Mouse (Mus musculus): ENCODE results near the gene Cep57l1.
"Not testable (repeated sequence)": the region's sequence is repeated elsewhere in the genome, so short reads cannot be mapped to it uniquely, and the experiment has no call there.

Gene Cep57l1

DNA sequence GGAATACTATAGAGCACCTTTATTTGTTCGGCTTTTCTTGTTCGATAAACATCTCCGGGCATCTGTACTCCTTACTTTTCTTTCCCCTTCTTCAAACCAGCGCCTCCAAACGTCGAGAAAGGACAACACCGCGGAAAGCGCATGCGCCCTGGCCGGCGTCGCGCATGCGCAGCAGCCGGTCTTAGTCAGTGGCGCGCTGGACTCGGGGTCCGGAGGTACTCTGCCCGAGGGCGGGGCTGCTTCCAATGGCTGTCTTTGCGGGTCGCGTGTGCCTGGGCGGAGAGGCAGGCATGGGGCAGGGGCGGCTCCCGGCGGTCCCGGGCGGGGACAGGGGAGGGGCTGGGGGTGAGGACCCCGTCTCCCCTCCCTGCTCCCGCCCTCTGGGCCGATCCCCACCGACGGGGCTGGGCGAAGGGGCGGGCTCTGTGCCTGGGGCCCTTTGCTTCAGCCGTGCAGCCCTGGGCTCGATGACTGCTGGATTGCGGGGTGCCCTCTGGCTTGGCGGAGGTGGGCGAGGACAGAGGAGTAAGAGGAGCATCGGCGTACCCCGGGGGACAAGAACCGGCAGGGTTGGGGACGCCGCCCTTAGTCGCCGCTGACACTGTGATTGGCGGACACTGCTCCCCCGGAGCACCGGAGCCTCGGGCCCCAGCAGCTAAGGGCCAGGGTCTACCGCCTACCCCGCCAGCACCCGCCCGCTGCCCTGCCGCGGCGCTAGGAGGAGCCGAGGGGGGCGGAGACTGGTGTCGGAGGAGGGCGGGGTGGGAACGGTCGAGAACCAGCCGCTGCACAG is at the start of gene Cep57l1, which contains the start of gene Sesn1:
TSS of gene Cep57l1 (minus strand) at position 101 of the 793 bp plus-strand sequence.
TSS of gene Sesn1 (plus strand) at position 165 of the 793 bp plus-strand sequence.
- peak; percentile 87 to 90 for DNase-seq (ENCODE audit: low spot score in 2 of 2)

DNA sequence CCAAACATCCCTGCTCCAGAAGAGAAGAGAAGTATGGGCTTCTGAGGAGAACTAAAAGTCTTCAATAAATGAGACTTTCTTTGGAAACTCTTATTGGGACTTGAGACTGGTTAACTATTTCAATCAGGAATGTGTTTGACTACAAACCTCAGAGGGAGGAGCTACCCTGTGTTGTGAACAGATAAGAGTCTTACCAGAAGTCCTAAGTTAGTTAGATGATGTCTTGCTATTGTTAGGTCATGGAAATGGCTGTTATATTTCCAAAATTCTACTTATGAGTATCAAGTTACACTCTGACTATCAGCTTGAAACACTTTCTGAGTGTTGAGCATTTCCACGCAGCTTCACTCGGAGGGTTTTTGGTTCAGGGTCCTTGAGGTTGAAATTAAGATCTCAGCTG is 39.0 kb upstream of the Cep57l1 start:
- DNase-seq (ENCODE audit: low spot score in 2 of 2), result no peak

DNA sequence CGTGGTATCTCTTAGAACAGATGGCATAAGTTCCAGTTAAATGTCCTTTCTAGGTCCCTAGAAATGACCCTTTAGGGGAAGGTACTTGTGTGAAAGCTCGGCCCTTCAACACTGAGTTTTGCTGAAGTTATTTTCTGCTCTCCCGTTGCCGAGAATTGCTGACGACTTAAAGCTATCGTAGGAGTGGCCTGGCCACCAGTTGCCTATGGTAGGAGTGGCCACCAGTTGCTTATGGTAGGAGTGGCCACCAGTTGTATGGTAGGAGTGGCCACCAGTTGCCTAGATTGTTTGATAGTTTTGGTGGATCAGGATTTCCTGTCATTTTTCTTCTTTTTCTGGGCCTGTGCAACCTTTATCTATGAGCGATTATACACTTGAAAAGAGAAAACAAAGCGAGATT is 38.1 kb upstream of the Cep57l1 start:
- DNase-seq (ENCODE audit: low spot score in 2 of 2), result no peak

DNA sequence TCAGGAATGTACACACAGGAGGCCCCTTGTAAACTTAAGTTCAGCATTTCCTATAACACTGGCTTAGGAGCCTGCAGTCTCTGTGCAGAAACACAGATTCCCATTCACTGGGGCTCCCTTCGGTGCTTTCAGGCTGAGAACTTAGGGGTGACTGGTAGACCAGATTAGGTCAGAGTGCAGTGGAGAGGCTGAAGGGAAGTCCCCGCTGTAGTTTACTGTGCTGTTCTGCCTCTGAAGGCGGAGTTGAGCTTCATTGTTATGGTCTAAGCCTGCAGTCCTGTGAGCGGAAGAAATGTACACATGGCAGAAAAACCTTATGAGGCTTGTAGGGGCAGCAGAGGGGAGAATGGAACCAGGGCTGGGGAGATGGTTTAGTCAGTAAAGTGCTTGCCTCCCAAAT is 29.2 kb upstream of the Cep57l1 start:
- peak; percentile 23 to 27 for DNase-seq (ENCODE audit: low spot score in 2 of 2)

DNA sequence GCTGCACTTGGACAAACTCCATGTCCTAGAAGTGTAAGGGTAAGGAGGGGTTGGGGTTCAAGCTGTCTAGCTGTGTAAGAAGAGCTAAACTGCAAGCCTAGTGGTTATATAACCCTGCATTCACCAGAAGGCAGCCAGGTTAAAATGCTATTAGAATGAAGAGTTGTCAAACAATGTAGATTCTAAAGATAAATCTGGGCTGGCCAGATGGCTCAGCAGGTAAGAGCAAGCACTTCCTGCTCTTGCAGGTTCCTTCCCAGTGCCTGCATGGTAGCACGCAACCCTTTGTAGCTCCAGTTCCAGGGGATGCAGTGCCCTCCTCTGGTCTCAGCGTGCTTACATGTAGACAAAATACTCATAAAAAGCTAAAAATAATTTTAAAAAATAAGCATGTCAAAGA is 24.5 kb upstream of the Cep57l1 start:
- DNase-seq (ENCODE audit: low spot score in 2 of 2), result no peak

DNA sequence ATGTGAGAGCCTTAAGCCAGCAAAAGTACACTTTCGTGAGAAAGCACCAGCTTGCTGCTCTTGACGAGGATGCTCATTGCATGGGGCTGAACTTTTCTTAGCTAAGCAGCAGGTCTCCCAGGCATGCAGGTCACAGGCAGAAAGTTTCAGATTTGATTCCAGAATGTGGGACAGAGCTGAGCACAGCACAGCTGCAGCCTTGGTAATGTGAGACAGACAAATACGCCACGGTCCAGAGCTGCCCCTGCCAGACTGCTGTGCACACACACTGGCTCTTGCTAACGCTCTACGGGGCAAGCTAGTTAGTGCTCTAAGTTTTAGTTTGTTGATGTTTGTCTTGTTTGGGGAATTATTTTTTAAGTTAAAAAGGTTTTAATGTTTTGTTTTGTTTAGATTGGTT is 22.5 kb upstream of the Cep57l1 start:
- no peak for DNase-seq (ENCODE audit: low spot score in 2 of 2)

DNA sequence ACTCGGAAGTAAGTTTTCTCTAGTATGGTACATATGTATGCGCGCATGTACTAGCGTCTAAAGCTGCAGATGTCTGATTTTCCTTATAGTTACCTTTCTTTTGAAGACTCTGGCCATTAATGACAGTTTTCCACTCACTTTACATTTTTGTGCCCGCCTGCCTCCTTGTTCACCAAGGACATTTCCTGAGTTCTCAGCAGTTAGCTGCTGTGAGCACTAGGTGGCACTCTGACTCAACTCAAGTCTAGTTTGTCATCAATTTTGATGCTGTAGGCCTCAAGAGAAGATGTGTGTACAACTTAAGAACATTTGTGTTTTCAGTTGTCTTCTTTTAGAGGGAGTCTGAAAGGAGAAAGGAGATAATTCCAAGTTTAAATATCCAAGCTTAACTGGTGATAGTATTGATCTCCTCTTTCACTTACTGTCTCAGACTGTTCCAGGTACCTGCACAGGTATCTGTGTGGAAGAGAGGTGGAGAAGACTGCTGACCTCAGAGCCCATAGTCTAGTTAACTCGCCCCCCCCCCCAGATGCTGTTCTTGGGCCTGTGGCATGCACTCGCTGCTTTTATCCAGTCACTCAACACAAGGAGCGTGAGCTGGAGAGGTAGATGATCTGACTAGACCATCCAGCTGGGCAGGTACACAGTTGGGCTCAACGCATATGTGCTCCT is 21.3 kb upstream of the Cep57l1 start:
- peak; percentile 65 to 71 for DNase-seq (ENCODE audit: low spot score in 2 of 2)

DNA sequence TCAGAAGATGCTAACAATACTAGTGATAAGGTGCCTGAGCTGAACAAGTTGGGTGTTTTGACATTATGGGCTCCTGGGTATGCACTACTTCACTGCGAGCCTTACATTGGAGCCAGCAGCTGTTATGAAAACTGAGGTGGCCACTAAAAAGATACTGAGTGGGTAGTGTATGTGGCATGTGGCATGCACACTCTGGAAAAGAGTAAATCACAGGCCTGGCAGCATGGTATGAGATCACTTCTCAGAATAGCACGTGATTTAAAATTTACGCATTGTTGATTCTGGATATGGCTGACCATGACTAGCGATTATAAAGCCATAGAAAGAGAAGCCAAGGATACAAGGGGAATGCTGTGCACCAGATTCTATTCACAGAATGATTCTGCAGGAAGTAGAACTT is 20.8 kb upstream of the Cep57l1 start:
- no peak for DNase-seq (ENCODE audit: low spot score in 2 of 2)

- DNase-seq (ENCODE audit: low spot score in 2 of 2), result no peak
These were observed 20.3 kb upstream of the Cep57l1 start for GRCm38 (mm10) chr10:41829980-41830379.

DNA sequence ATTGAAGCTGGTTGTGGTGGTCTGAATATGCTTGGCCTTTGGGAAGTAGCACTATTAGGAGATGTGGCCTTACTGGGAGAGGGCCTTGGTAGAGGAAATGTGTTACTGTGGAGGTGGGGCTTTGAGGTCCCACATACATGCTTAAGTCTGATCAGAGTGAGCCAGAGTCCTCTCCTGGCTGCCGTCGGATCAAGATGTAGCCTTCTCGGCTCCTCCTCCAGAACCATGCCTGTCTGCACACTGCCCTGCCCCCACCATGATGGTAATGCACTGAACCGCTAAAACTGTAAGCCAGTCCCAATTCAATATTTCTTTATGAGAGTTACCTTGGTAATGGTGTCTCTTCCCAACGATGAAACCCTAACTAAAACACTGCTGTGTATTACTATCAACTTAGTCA is 19.5 kb upstream of the Cep57l1 start:
- DNase-seq (ENCODE audit: low spot score in 2 of 2), result no peak

- no peak for DNase-seq (ENCODE audit: low spot score in 2 of 2)
These were observed 18.1 kb upstream of the Cep57l1 start for GRCm38 (mm10) chr10:41827784-41828183.

GRCm38 (mm10) chr10:41826526-41827116 is 16.9 kb upstream of the Cep57l1 start:
- DNase-seq (ENCODE audit: low spot score in 2 of 2), result no peak

DNA sequence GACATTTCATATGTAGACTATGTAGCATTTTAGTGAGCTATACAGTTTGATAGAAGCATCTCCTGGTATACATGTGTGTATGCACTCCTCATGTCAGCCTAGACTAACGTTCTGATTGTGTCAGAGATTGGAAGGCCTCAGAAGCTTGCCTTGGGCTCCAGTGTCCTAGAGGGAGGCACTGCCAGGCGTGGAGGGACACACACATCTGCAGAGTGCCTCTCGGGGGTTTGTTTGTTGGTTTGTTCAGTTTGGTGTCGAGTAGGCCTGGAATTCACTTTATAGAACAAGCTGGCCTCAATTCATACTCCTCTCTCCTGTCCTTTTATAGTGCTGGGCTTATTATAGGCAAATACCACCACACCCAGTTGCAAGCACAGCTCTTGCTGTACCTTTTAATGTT is 16.3 kb upstream of the Cep57l1 start:
- no peak for DNase-seq (ENCODE audit: low spot score in 2 of 2)

- no peak for DNase-seq (ENCODE audit: low spot score in 2 of 2)
These were observed 15.4 kb upstream of the Cep57l1 start for GRCm38 (mm10) chr10:41825041-41825440.

DNA sequence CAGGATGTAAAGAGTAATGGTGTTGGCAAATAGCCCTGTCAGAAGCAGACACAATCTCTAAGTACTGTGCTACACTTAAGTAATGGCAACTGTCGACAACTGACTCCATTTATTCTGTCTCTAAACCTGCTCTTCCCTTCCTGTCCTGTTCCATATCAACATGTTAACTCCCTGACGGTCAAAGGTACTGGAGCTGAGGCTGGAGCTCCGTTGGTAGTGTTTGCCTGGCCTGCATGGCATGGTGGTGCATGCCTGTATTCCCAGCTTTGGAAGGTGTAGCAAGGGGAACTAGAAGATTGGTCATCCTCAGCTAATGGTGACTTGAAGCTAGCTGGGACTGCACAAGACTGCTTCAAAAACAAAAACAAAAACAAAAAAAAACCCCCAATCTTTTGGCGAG is 14.2 kb upstream of the Cep57l1 start:
- no peak for DNase-seq (ENCODE audit: low spot score in 2 of 2)

DNA sequence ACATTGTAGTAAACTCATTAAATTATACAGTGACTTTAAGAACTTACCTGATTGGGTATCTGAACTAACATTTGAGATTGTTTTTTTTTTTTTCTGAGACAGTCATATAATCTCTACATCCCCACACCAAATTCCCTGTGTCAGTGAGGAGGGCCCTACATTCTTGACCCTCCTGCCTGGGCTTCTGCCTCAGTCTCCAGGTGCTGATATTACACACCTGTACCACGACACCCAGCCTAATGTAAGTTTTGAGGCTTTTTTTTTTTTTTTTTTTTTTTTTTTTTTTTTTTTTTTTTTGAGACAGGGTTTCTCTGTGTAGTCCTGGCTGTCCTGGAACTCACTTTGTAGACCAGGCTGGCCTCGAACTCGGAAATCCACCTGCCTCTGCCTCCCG is 13.6 kb upstream of the Cep57l1 start:
- DNase-seq (ENCODE audit: low spot score in 2 of 2), result not testable (repeated sequence)

GRCm38 (mm10) chr10:41822573-41823281 is 13.1 kb upstream of the Cep57l1 start:
- no peak for DNase-seq (ENCODE audit: low spot score in 2 of 2)

DNA sequence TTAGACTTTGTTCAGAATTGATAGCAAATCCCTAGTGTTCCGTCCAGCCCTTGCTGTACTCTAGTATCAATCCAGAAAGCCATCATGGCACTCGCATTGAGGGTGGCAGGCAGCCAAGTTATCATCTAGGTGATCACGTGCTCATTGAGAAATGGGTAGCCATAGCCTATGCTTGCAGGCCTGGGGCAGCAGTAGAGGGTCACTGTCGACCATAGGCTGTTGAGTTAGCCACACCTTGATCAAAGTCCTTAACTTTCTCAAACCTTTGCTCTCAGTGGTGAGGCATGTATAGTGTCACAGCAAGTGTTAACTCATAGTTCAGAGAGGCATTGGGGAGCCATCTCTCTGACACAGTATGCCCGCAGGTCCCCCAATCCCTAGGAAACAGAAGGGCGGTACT is 11.5 kb upstream of the Cep57l1 start:
- no peak for DNase-seq (ENCODE audit: low spot score in 2 of 2)

DNA sequence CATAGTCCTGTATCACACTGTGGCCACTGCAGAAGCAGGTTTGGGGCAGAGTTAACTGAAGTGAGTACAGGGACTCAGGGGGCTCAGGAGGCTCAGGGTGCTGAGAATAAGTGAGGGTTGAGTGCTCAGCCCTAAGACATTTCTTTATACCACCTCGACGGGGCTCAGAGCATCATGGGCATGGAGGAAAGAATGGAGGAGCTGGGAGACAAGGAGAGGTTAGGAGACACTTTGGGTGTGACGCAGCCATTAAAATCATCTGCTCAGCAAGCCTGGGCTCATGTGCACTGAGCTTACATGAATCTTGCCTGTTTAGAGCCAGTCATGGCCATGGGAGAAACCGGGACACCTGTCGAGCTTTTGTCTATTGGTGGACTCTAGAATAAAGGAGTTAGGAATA is 10.7 kb upstream of the Cep57l1 start:
- DNase-seq (ENCODE audit: low spot score in 2 of 2), result no peak

- DNase-seq (ENCODE audit: low spot score in 2 of 2), result no peak
These were observed 9.6 kb upstream of the Cep57l1 start for GRCm38 (mm10) chr10:41819307-41819706.

DNA sequence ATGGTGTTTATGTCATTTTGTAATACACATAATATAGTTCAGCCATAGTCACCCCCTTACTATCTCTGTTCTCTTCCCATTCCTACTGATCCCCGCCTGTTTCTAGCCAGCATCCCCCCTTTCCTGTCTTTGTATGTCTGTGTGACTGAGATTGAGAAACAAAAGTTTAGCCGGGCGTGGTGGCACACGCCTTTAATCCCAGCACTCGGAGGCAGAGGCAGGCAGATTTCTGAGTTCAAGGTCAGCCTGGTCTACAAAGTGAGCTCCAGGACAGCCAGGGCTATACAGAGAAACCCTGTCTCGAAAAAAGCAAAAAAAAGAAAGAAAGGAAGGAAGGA is 9.0 kb upstream of the Cep57l1 start:
- DNase-seq (ENCODE audit: low spot score in 2 of 2), result not testable (repeated sequence)

DNA sequence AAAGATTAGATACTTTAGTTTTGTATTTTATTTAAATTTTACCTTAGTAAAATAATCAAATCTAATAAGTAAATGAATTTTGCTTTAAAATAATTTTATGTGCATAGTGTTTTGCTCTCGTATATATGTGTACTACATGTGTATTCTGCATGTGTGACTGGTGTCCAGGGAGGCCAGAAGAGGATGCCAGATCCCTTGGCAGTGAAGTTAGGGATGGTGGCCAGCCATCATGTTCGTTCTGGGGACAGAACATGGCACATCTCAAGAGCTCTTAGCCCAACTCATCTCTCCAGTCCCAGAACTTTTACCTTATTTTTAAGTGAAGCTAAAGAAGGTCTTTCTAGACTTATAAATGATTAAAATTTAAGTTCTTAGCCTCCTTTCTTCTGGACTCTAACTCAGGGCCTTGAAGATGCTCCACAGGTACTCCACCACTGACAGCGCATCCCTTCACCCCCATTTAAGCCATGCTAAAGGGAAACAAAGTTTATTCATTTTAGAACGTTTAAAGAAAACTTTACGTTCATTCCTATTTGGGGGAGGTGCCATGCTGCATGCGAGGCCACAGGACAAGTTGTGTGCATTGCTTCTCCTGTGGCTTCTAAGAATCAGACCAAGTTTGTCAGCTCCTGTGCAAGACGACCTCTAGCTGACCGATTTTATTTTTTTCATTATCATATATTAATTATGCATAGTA is 8.5 kb upstream of the Cep57l1 start:
- no peak for DNase-seq (ENCODE audit: low spot score in 2 of 2)

Data from spleen, postnatal 36 days (tissue).